16 mouse cellular contexts compared by ENCODE assay signal in genomic region chr1:164054800-164055199, GRCm38 (mm10). TPM values are rescaled to one million over a fixed set of nuclear protein-coding genes. Genes with fewer than 3 reads are reported as not detected.
DNase-seq lines count a peak whose midpoint lies in the region; ATAC-seq and TF ChIP-seq lines count a peak whose summit lies in the region.
"Had no signal": no experiment of that assay in that cellular context is flagged by ENCODE, and none has a peak within 500 bp of the region (broad histone marks: within the 10 kb centered on the region; RNA-seq: fewer than 3 reads in every experiment).

No protein-coding gene starts in this region.

- H3K9me3 ChIP-seq in heart, postnatal 0 days (replicated peaks; ENCODE audit: control insufficient read depth, low read length): no peaks in the 10 kb centered on the region
- H3K9me3 ChIP-seq: intestine, embryonic 15.5 days; liver, embryonic 15.5 days; midbrain, embryonic 10.5 days had no signal

- no peak overlapping the region for H3K27ac ChIP-seq in heart, postnatal 0 days (ENCODE audit: low read depth)
- H3K27ac ChIP-seq: intestine, embryonic 15.5 days; liver, embryonic 15.5 days; midbrain, embryonic 10.5 days had no signal

- ATAC-seq in heart, postnatal 0 days (ENCODE audit: insufficient read depth, low read depth): no peak
- ATAC-seq: intestine, embryonic 15.5 days had no signal

- H3K4me3 ChIP-seq in heart, postnatal 0 days (ENCODE audit: low read depth, low read length): no peak overlapping the region
- H3K4me3 ChIP-seq: erythroblast, embryonic 14.5 days; intestine, embryonic 15.5 days; liver, embryonic 15.5 days; midbrain, embryonic 10.5 days had no signal

- 0 out of 2 replicates have a peak, but pooled peaks have one; percentile 7 for TF ChIP-seq CTCF in heart, postnatal 0 days (IDR thresholded peaks at IDR 0.05; ENCODE audit: low read depth)

- H3K4me1 ChIP-seq in heart, postnatal 0 days (ENCODE audit: control insufficient read depth, insufficient read depth): no peaks in the 10 kb centered on the region
- H3K4me1 ChIP-seq: intestine, embryonic 15.5 days; liver, embryonic 15.5 days; midbrain, embryonic 10.5 days had no signal

- 40% methylated on average over 2 of the region's 2 CpGs for WGBS in heart, postnatal 0 days

- intact Hi-C loops in heart, postnatal 10 days (cut with DNase I): no loop called here
- intact Hi-C loops in left cerebral cortex, postnatal 36 days (cut with DNase I): no loop called here

- H3K27me3 ChIP-seq in heart, postnatal 0 days (ENCODE audit: control insufficient read depth, insufficient read depth, low read length): no peaks in the 10 kb centered on the region
- H3K27me3 ChIP-seq in splenic B cell, adult 2 months (ENCODE audit: control insufficient read depth, insufficient read depth, low read length, poor library complexity, severe bottlenecking): no peaks in the 10 kb centered on the region
- H3K27me3 ChIP-seq: intestine, embryonic 15.5 days; liver, embryonic 15.5 days had no signal

- H3K9ac ChIP-seq in heart, postnatal 0 days (replicated peaks; ENCODE audit: low read depth, low read length): no peak overlapping the region
- H3K9ac ChIP-seq: intestine, embryonic 15.5 days; liver, embryonic 15.5 days had no signal

- TF ChIP-seq EP300 in heart, postnatal 0 days (IDR thresholded peaks at IDR 0.05; ENCODE audit: low read depth): no peak

- no peak overlapping the region for H3K4me2 ChIP-seq in heart, postnatal 0 days (ENCODE audit: low read depth, low read length)
- H3K4me2 ChIP-seq: intestine, embryonic 15.5 days; liver, embryonic 15.5 days had no signal

- no peaks in the 10 kb centered on the region for H3K36me3 ChIP-seq in heart, postnatal 0 days (replicated peaks; ENCODE audit: control insufficient read depth, insufficient read depth, low read length)
- H3K36me3 ChIP-seq in splenic B cell, adult 2 months (ENCODE audit: control insufficient read depth, insufficient read depth, low read length, poor library complexity, severe bottlenecking): no peaks in the 10 kb centered on the region
- H3K36me3 ChIP-seq: intestine, embryonic 15.5 days; liver, embryonic 15.5 days; midbrain, embryonic 10.5 days had no signal

- no peak for DNase-seq in heart, postnatal 0 days (ENCODE audit: low spot score)
- no peak for DNase-seq in heart, postnatal 10 days
- peak; percentile 26 for DNase-seq in lung, postnatal 36 days
- no peak for DNase-seq in lung, adult 18-20 months
- peak; percentile 55 for DNase-seq in R1 (ENCODE audit: low read depth, low spot score)
- DNase-seq in splenic B cell, adult 2 months (ENCODE audit: low read depth, low spot score): peak; percentile 66
- DNase-seq in thymus, postnatal 25 days: no peak
- DNase-seq in left cerebral cortex, postnatal 36 days (ENCODE audit: low spot score in 2 of 2): no peak
- DNase-seq: adrenal gland, postnatal 10 days; cerebellum, postnatal 36 days; kidney, postnatal 36 days had no signal

RNA-seq across cellular contexts. Expression of gene Sele, which starts 6.8 kb away (rescaled TPM):
- total RNA-seq in heart, postnatal 0 days (2014; rRNA removed; ENCODE audit: low replicate concordance): 3.7 and 6.1 TPM in 2 replicates
- 2.1 and 2.4 TPM in 2 replicates for polyA plus RNA-seq in heart, postnatal 0 days (2015; fragmentation: Nextera tagmentation; extraction: Ambion mirVana)
- total RNA-seq in heart, postnatal 10 days (2021): 1 to 10 TPM; 2.3 to 3.6 TPM
- under 1 TPM in 1 of 2 experiments, not detected in 1; 0.10 TPM for total RNA-seq in left cerebral cortex, postnatal 36 days (2021)
- polyA plus RNA-seq: erythroblast, embryonic 14.5 days; liver, embryonic 15.5 days; midbrain, embryonic 10.5 days had no signal

RNA-seq across cellular contexts. Expression of gene Sell, which starts 7.0 kb away (rescaled TPM):
- 0.50 TPM in 1 of 2 replicates, not detected in the other for total RNA-seq in heart, postnatal 0 days (2014; rRNA removed; ENCODE audit: low replicate concordance)
- polyA plus RNA-seq in heart, postnatal 0 days (2015; fragmentation: Nextera tagmentation; extraction: Ambion mirVana): 0.18 and 0.44 TPM in 2 replicates
- 1 to 10 TPM; 1.4 to 1.6 TPM for total RNA-seq in heart, postnatal 10 days (2021)
- not detected for total RNA-seq in left cerebral cortex, postnatal 36 days (2021)
- total RNA-seq: left cerebral cortex, adult 18-20 months had no signal
- polyA plus RNA-seq: erythroblast, embryonic 14.5 days; midbrain, embryonic 10.5 days had no signal

Comparison
In these comparisons a context has a peak if more than half of its experiments do, and no peak if none do; other contexts are left out.
1. DNase-seq: peak in lung, postnatal 36 days (single experiment), R1 (single experiment) and splenic B cell, adult 2 months (single experiment); none in heart, postnatal 0 days (single experiment), heart, postnatal 10 days (0 of 2), lung, adult 18-20 months (0 of 2), thymus, postnatal 25 days (single experiment) and left cerebral cortex, postnatal 36 days (0 of 2).